Mouse (Mus musculus) small intestine, adult 2 months (tissue): ENCODE results near the gene Tuba1c.

ENCODE experiments used
- CTCF ChIP-seq: fragments of 200-500 bp; IDR thresholded peaks from 2 replicates; pipeline ENCODE4 v1.5.1; 2012; ENCODE audit warnings: low read depth, mild to moderate bottlenecking, control low read depth, inconsistent platforms, low read length, moderate library complexity, mixed read lengths; ENCODE audit not compliant: insufficient replicate concordance, insufficient read length; ENCODE audit errors: extremely low read depth
- POLR2A ChIP-seq: fragments of 200-500 bp; IDR thresholded peaks from 2 replicates; pipeline ENCODE4 v1.6.1; 2012; ENCODE audit warnings: low read depth, mild to moderate bottlenecking, control low read depth, inconsistent platforms, low read length, moderate library complexity

- TF ChIP-seq CTCF (no peak), POLR2A (no peak)
Measured at GRCm38 (mm10) chr15:99031388-99031675, 1.6 kb downstream of the Tuba1c start.
